Mouse (Mus musculus) C2C12 (cell line): ENCODE results near the gene Gm5483. TPM values are rescaled to one million over a fixed set of nuclear protein-coding genes. Genes with fewer than 3 reads are reported as not detected.
"Not testable (repeated sequence)": the region's sequence is repeated elsewhere in the genome, so short reads cannot be mapped to it uniquely, and the experiment has no call there.

ENCODE experiments used
- H3K27me3 ChIP-seq: one replicate; pipeline ENCODE4 v1.6.1; 2011; ENCODE audit not compliant: control insufficient read depth, insufficient read depth, insufficient read length
- H3K36me3 ChIP-seq: one replicate; pipeline ENCODE4 v1.6.1; 2011; ENCODE audit not compliant: control insufficient read depth, insufficient read depth
- H3K4me3 ChIP-seq: one replicate; pipeline ENCODE4 v1.5.1; 2011; ENCODE audit warnings: mild to moderate bottlenecking, control low read depth; ENCODE audit not compliant: poor library complexity, insufficient read depth, severe bottlenecking
- H3K79me2 ChIP-seq: one replicate; pipeline ENCODE4 v1.6.1; 2011; ENCODE audit not compliant: control insufficient read depth, insufficient read depth
- H3K79me3 ChIP-seq: one replicate; pipeline ENCODE4 v1.6.1; 2011; ENCODE audit warnings: low read depth, control low read depth
- H3ac ChIP-seq: one replicate; pipeline ENCODE3; 2011; ENCODE audit warnings: low read depth; ENCODE audit not compliant: control insufficient read depth, insufficient read length
- CEBPB ChIP-seq: IDR thresholded peaks from one replicate; pipeline ENCODE4 v1.6.1; 2011; ENCODE audit warnings: low read depth, mild to moderate bottlenecking, control low read depth, moderate library complexity
- CTCF ChIP-seq: IDR thresholded peaks from one replicate; pipeline ENCODE4 v1.5.1; 2011; ENCODE audit not compliant: control insufficient read depth, insufficient read depth, insufficient read length
- FOSL1 ChIP-seq: IDR thresholded peaks from one replicate; pipeline ENCODE4 v1.8.0; 2011; ENCODE audit warnings: mild to moderate bottlenecking, low read length; ENCODE audit not compliant: poor library complexity, insufficient read depth, severe bottlenecking
- MAX ChIP-seq: IDR thresholded peaks from one replicate; pipeline ENCODE4 v1.6.1; 2011; ENCODE audit warnings: mild to moderate bottlenecking, control low read depth
- MYOD1 ChIP-seq: IDR thresholded peaks from one replicate; pipeline ENCODE4 v1.6.1; 2011; ENCODE audit warnings: low read depth; ENCODE audit not compliant: control insufficient read depth, insufficient read length
- MYOG ChIP-seq: IDR thresholded peaks from one replicate; pipeline ENCODE4 v1.6.1; 2011; ENCODE audit not compliant: control insufficient read depth, insufficient read length; ENCODE audit errors: extremely low read depth
- USF1 ChIP-seq: IDR thresholded peaks from one replicate; pipeline ENCODE4 v1.6.1; 2011; ENCODE audit warnings: low read depth, mild to moderate bottlenecking, control low read depth, moderate library complexity
- long read RNA-seq, 2 experiments: library from polyadenylated mRNA; unstranded; transcript quantifications; one replicate each; pipeline ENCODE4 v2.0.0; 2019 to 2020
- polyA plus RNA-seq: library from polyadenylated mRNA; unstranded; fragments of >200 nt; fragmentation: generic; extraction: Trizol; gene quantifications from one replicate; pipeline ENCODE4 v1.2.1, GENCODE M21; 2012; ENCODE audit warnings: missing spikeins

Gm5483 gene
- polyA plus RNA-seq = not detected
- long read RNA-seq, experiment 1 = 0 reads
- long read RNA-seq, experiment 2 = 0 reads

DNA sequence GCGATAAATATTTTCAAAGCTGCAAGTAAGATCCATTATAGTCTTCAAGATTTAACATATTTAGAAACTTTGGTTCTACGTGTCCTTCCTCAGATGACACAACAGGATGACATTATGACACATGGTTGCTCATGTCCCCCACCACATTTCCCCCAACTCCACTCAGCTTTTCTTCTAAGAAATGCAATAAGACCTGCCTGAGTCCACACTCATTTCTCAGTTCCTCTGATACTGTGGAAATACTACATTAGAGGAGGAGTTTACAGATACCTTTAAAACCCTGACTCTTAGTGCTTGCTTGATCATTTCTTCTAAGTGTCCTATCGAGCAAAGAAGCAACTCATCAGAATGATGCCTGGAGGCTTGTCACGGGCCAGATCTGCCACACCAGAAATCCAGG, at the start of gene Gm5483:
TSS of gene Gm5483 (plus strand) at position 301 of the 400 bp plus-strand sequence.
- H3K79me2 ChIP-seq, H3K4me3 ChIP-seq, H3K27me3 ChIP-seq, H3K36me3 ChIP-seq, H3K79me3 ChIP-seq, H3ac ChIP-seq: not testable (repeated sequence)

DNA sequence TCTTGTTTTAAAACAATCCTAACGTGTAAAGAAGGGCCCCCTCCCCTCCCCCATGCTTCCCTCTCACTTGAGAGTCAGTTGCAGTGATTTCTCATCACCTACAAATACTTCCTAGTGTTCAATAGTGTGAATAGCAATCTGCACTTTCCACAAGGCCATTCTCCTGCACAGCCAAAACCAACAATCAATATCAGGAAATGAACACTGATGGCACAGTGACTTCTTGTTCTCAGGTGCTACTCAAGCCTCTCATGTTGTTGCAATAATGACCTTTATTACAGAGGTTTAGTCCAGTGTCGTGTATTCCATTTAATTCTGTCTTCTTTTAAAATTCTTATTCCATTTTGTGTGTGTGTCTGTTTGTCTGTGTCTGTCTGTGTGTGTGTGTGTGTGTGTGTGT, 45.8 kb upstream of the Gm5483 start:
- no peaks in the 10 kb centered on the region for H3K79me2 ChIP-seq
- H3K79me3 ChIP-seq = no peaks in the 10 kb centered on the region
- H3K36me3 ChIP-seq = no peaks in the 10 kb centered on the region
- no peaks in the 10 kb centered on the region for H3K27me3 ChIP-seq
- H3K4me3 ChIP-seq = no peak overlapping the region
- TF ChIP-seq MYOD1 = no peak
- no peak for TF ChIP-seq USF1
- TF ChIP-seq MAX = no peak
- TF ChIP-seq MYOG = no peak
- TF ChIP-seq CEBPB = no peak
- TF ChIP-seq CTCF = no peak
- no peak for TF ChIP-seq FOSL1
- no peak overlapping the region for H3ac ChIP-seq

GRCm38 (mm10) chr16:36156402-36156975, 27.5 kb upstream of the Gm5483 start, which contains the start of gene Stfa2l1:
Gene Stfa2l1 (plus strand): TSS chr16:36156811.
- H3K79me2 ChIP-seq = no peaks in the 10 kb centered on the region
- TF ChIP-seq FOSL1 (no peak), MYOG (no peak), USF1 (no peak), CEBPB (no peak)
- no peaks in the 10 kb centered on the region for H3K79me3 ChIP-seq
- no peaks in the 10 kb centered on the region for H3K36me3 ChIP-seq
- no peak within 1 kb of the TSS for H3K4me3 ChIP-seq
- no peak within 1 kb of the TSS for H3ac ChIP-seq
- H3K27me3 ChIP-seq = no peaks in the 10 kb centered on the region

- H3K27me3 ChIP-seq, H3K4me3 ChIP-seq, H3K79me3 ChIP-seq, H3K36me3 ChIP-seq, H3ac ChIP-seq, H3K79me2 ChIP-seq: not testable (repeated sequence)
These were observed 16.2 kb upstream of the Gm5483 start for GRCm38 (mm10) chr16:36167841-36168240.

DNA sequence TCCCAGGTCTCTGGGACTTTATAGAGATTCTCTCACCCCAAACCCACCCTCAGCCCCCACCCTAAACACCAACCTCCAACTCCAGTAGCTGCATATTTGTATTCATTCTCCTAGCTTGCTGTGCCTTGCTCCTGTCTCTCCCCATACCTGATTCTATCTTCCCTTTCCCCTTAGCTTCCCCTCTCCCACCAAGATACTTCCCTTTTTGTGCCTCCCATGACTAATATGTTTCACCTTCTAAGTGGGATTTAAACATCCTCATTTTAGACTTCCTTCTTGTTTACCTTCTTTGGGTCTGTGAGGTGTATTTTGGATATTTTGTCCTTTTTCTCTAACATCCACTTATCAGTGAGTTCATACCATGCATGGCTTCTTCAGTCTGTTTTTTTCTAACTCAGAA, 7.9 kb upstream of the Gm5483 start:
- TF ChIP-seq USF1 = no peak
- no peak for TF ChIP-seq MAX
- no peak for TF ChIP-seq CEBPB
- TF ChIP-seq FOSL1 = no peak
- TF ChIP-seq MYOD1 = no peak
- TF ChIP-seq CTCF = no peak
- TF ChIP-seq MYOG = no peak
- Histone ChIP-seq H3K79me2 (no peaks in the 10 kb centered on the region), H3ac (no peak overlapping the region), H3K27me3 (no peaks in the 10 kb centered on the region), H3K4me3 (no peak overlapping the region), H3K36me3 (no peaks in the 10 kb centered on the region), H3K79me3 (no peaks in the 10 kb centered on the region)

- H3K27me3 ChIP-seq = no peaks in the 10 kb centered on the region
- TF ChIP-seq MYOG = no peak
- TF ChIP-seq MAX = no peak
- no peak for TF ChIP-seq FOSL1
- no peak for TF ChIP-seq MYOD1
- no peak for TF ChIP-seq USF1
- no peak for TF ChIP-seq CTCF
- TF ChIP-seq CEBPB = no peak
- no peaks in the 10 kb centered on the region for H3K36me3 ChIP-seq
- no peak overlapping the region for H3K4me3 ChIP-seq
- no peaks in the 10 kb centered on the region for H3K79me2 ChIP-seq
- H3ac ChIP-seq = no peak overlapping the region
- no peaks in the 10 kb centered on the region for H3K79me3 ChIP-seq
These were observed 4.1 kb upstream of the Gm5483 start for GRCm38 (mm10) chr16:36179910-36180309.
